7 mouse cellular contexts compared by ENCODE assay signal in genomic region chr11:97779968-97780701, GRCm38 (mm10). TPM values are rescaled to one million over a fixed set of nuclear protein-coding genes. Genes with fewer than 3 reads are reported as not detected.
A peak's percentile ranks its signal among the peaks of the same experiment; 100 is the strongest.
DNase-seq lines count a peak whose midpoint lies in the region; ATAC-seq lines count a peak whose summit lies in the region.

No protein-coding gene starts in this region.

- no peaks in the 10 kb centered on the region for H3K9me3 ChIP-seq in megakaryocyte, embryonic 14.5 days
- H3K9me3 ChIP-seq in forebrain, embryonic 14.5 days (replicated peaks; ENCODE audit: control insufficient read depth, low read length): no peaks in the 10 kb centered on the region
- no peaks in the 10 kb centered on the region for H3K9me3 ChIP-seq in liver, embryonic 13.5 days (replicated peaks)

- DNase-seq in forebrain, embryonic 14.5 days (ENCODE audit: low spot score): no peak
- no peak for DNase-seq in liver, embryonic 13.5 days
- DNase-seq in adrenal gland, adult 18-20 months (ENCODE audit: low spot score in 2 of 2): no peak
- no peak for DNase-seq in cerebellum, adult 9-10 months

- H3K27ac ChIP-seq in forebrain, embryonic 14.5 days (ENCODE audit: low read depth, low read length): no peak overlapping the region
- peak overlapping the region; percentile 81 for H3K27ac ChIP-seq in liver, embryonic 13.5 days

- H3K4me3 ChIP-seq in megakaryocyte, embryonic 14.5 days (replicated peaks): peak overlapping the region; percentile 96
- H3K4me3 ChIP-seq in forebrain, embryonic 14.5 days (ENCODE audit: low read depth, low read length): peak overlapping the region; percentile 93; the same call in 1 of the 2 replicates
- H3K4me3 ChIP-seq in liver, embryonic 13.5 days (replicated peaks): peak overlapping the region; percentile 84

- peaks cover 57% of the 10 kb centered on the region for H3K36me3 ChIP-seq in megakaryocyte, embryonic 14.5 days (replicated peaks; ENCODE audit: low read length)
- H3K36me3 ChIP-seq in forebrain, embryonic 14.5 days (ENCODE audit: control insufficient read depth, insufficient read depth, low read length): peaks cover 57% of the 10 kb centered on the region
- H3K36me3 ChIP-seq in liver, embryonic 13.5 days: peaks cover 60% of the 10 kb centered on the region

- H3K4me1 ChIP-seq in megakaryocyte, embryonic 14.5 days: peaks cover 21% of the 10 kb centered on the region
- H3K4me1 ChIP-seq in forebrain, embryonic 14.5 days (ENCODE audit: control insufficient read depth, insufficient read depth, low read length): peaks cover 10% of the 10 kb centered on the region
- peaks cover 56% of the 10 kb centered on the region for H3K4me1 ChIP-seq in liver, embryonic 13.5 days (replicated peaks)

- 79% methylated on average over 2 of the region's 2 CpGs for WGBS in forebrain, embryonic 14.5 days
- 37% methylated on average over 2 of the region's 2 CpGs for WGBS in liver, embryonic 13.5 days (ENCODE audit: insufficient replicate concordance)

- H3K27me3 ChIP-seq in megakaryocyte, embryonic 14.5 days (replicated peaks): no peaks in the 10 kb centered on the region
- H3K27me3 ChIP-seq in forebrain, embryonic 14.5 days (replicated peaks; ENCODE audit: control insufficient read depth, insufficient read depth, low read length): no peaks in the 10 kb centered on the region
- no peaks in the 10 kb centered on the region for H3K27me3 ChIP-seq in liver, embryonic 13.5 days

- ATAC-seq in megakaryocyte, adult 5-6 weeks (ENCODE audit: poor library complexity, severe bottlenecking): no peak
- no peak for ATAC-seq in forebrain, embryonic 14.5 days
- no peak for ATAC-seq in liver, embryonic 13.5 days (ENCODE audit: low read depth)
- no peak for ATAC-seq in megakaryocyte-erythroid progenitor cell, adult 5-6 weeks (replicated peaks; ENCODE audit: low FRiP score, low TSS enrichment, poor library complexity, severe bottlenecking)

- H3K9ac ChIP-seq in forebrain, embryonic 14.5 days (ENCODE audit: low read length): peak overlapping the region; percentile 95; the same call in 1 of the 2 replicates
- H3K9ac ChIP-seq in liver, embryonic 13.5 days: peak overlapping the region; percentile 92

- peak overlapping the region; percentile 83 for H3K4me2 ChIP-seq in forebrain, embryonic 14.5 days (ENCODE audit: low read length)
- peak overlapping the region; percentile 79 for H3K4me2 ChIP-seq in liver, embryonic 13.5 days

RNA-seq across cellular contexts. Expression of gene Rpl23, which starts 2.1 kb away (rescaled TPM):
- polyA plus RNA-seq in megakaryocyte, embryonic 14.5 days (2012; ENCODE audit: insufficient read depth, low replicate concordance): 25.9 and 294 TPM in 2 replicates
- 1,123 and 1,179 TPM in 2 replicates for total RNA-seq in megakaryocyte, adult 5-6 weeks (2015)
- 895 and 904 TPM in 2 replicates for total RNA-seq in megakaryocyte, adult 5-6 weeks (2017)
- 348 and 451 TPM in 2 replicates for polyA plus RNA-seq in forebrain, embryonic 14.5 days (2014; fragmentation: Nextera tagmentation; extraction: Ambion mirVana)
- polyA plus RNA-seq in liver, embryonic 13.5 days (2015; fragmentation: Nextera tagmentation; extraction: Ambion mirVana): 436 and 468 TPM in 2 replicates
- total RNA-seq in adrenal gland, adult 18-20 months (2021): 100 to 1,000 TPM; 830 to 834 TPM
- total RNA-seq in megakaryocyte-erythroid progenitor cell, adult 5-6 weeks (2014; fragmentation: Nextera tagmentation): 2,091 and 2,156 TPM in 2 replicates
- 1,518 and 2,802 TPM in 2 replicates for total RNA-seq in megakaryocyte-erythroid progenitor cell, adult 5-6 weeks (2017)

RNA-seq across cellular contexts. Expression of gene 1700001P01Rik, which starts 4.4 kb away (rescaled TPM):
- not detected in 2 replicates for polyA plus RNA-seq in megakaryocyte, embryonic 14.5 days (2012; ENCODE audit: insufficient read depth, low replicate concordance)
- total RNA-seq in megakaryocyte, adult 5-6 weeks (2015): not detected in 2 replicates
- total RNA-seq in megakaryocyte, adult 5-6 weeks (2017): not detected in 2 replicates
- polyA plus RNA-seq in forebrain, embryonic 14.5 days (2014; fragmentation: Nextera tagmentation; extraction: Ambion mirVana): 0.50 TPM in 1 of 2 replicates, not detected in the other
- 0.19 and 0.22 TPM in 2 replicates for polyA plus RNA-seq in liver, embryonic 13.5 days (2015; fragmentation: Nextera tagmentation; extraction: Ambion mirVana)
- not detected for total RNA-seq in adrenal gland, adult 18-20 months (2021)
- 0.89 TPM in 1 of 2 replicates, not detected in the other for total RNA-seq in megakaryocyte-erythroid progenitor cell, adult 5-6 weeks (2014; fragmentation: Nextera tagmentation)
- 2.4 TPM in 1 of 2 replicates, not detected in the other for total RNA-seq in megakaryocyte-erythroid progenitor cell, adult 5-6 weeks (2017)

RNA-seq across cellular contexts. Expression of gene Cwc25, which starts 13.8 kb away (rescaled TPM):
- 2.6 and 14.6 TPM in 2 replicates for polyA plus RNA-seq in megakaryocyte, embryonic 14.5 days (2012; ENCODE audit: insufficient read depth, low replicate concordance)
- 11.1 and 11.8 TPM in 2 replicates for total RNA-seq in megakaryocyte, adult 5-6 weeks (2015)
- 21.0 and 22.4 TPM in 2 replicates for total RNA-seq in megakaryocyte, adult 5-6 weeks (2017)
- 9.9 and 11.1 TPM in 2 replicates for polyA plus RNA-seq in forebrain, embryonic 14.5 days (2014; fragmentation: Nextera tagmentation; extraction: Ambion mirVana)
- polyA plus RNA-seq in liver, embryonic 13.5 days (2015; fragmentation: Nextera tagmentation; extraction: Ambion mirVana): 7.0 and 7.7 TPM in 2 replicates
- 10 to 100 TPM; 18.2 to 21.1 TPM for total RNA-seq in adrenal gland, adult 18-20 months (2021)
- 17.7 and 18.9 TPM in 2 replicates for total RNA-seq in megakaryocyte-erythroid progenitor cell, adult 5-6 weeks (2014; fragmentation: Nextera tagmentation)
- 20.4 and 23.3 TPM in 2 replicates for total RNA-seq in megakaryocyte-erythroid progenitor cell, adult 5-6 weeks (2017)

RNA-seq across cellular contexts. Expression of gene Lasp1, which starts 18.7 kb away (rescaled TPM):
- polyA plus RNA-seq in megakaryocyte, embryonic 14.5 days (2012; ENCODE audit: insufficient read depth, low replicate concordance): 51.2 and 77.7 TPM in 2 replicates
- 121 and 128 TPM in 2 replicates for total RNA-seq in megakaryocyte, adult 5-6 weeks (2015)
- 315 and 351 TPM in 2 replicates for total RNA-seq in megakaryocyte, adult 5-6 weeks (2017)
- 77.6 and 94.6 TPM in 2 replicates for polyA plus RNA-seq in forebrain, embryonic 14.5 days (2014; fragmentation: Nextera tagmentation; extraction: Ambion mirVana)
- 27.5 and 31.2 TPM in 2 replicates for polyA plus RNA-seq in liver, embryonic 13.5 days (2015; fragmentation: Nextera tagmentation; extraction: Ambion mirVana)
- 100 to 1,000 TPM in 1 of 2 experiments, 10 to 100 TPM in 1; 94.0 to 145 TPM for total RNA-seq in adrenal gland, adult 18-20 months (2021)
- total RNA-seq in megakaryocyte-erythroid progenitor cell, adult 5-6 weeks (2014; fragmentation: Nextera tagmentation): 15.7 and 20.4 TPM in 2 replicates
- 56.3 and 63.5 TPM in 2 replicates for total RNA-seq in megakaryocyte-erythroid progenitor cell, adult 5-6 weeks (2017)

RNA-seq across cellular contexts. Expression of gene Pip4k2b, which starts 35.6 kb away (rescaled TPM):
- 31.7 and 36.8 TPM in 2 replicates for polyA plus RNA-seq in megakaryocyte, embryonic 14.5 days (2012; ENCODE audit: insufficient read depth, low replicate concordance)
- total RNA-seq in megakaryocyte, adult 5-6 weeks (2015): 14.9 and 17.3 TPM in 2 replicates
- 19.6 and 25.7 TPM in 2 replicates for total RNA-seq in megakaryocyte, adult 5-6 weeks (2017)
- 6.0 and 6.9 TPM in 2 replicates for polyA plus RNA-seq in forebrain, embryonic 14.5 days (2014; fragmentation: Nextera tagmentation; extraction: Ambion mirVana)
- 0.88 TPM in 2 replicates for polyA plus RNA-seq in liver, embryonic 13.5 days (2015; fragmentation: Nextera tagmentation; extraction: Ambion mirVana)
- total RNA-seq in adrenal gland, adult 18-20 months (2021): 10 to 100 TPM; 22.4 to 26.5 TPM
- total RNA-seq in megakaryocyte-erythroid progenitor cell, adult 5-6 weeks (2014; fragmentation: Nextera tagmentation): 26.4 and 28.6 TPM in 2 replicates
- total RNA-seq in megakaryocyte-erythroid progenitor cell, adult 5-6 weeks (2017): 24.3 and 26.6 TPM in 2 replicates
